8 mouse cellular contexts compared by ENCODE assay signal in the genomic region with DNA sequence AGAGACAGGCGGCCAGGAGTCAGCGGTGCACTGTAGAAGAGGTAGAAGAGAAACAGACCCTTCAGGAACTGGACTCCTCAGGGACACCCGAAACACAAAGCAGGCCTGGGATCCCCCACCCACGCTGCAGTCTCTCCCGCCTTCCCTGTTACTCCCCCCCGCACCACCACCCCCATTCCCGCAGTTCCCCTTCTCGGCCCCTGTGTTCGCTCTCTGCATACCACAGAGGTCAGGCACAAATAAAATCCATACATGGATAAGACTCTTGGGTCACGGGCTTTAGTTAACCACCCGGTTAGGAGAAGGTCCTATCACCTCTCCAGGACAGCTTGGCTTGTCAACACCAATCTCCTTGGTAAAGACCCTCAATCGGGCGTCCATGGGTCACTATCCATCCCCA. TPM values are rescaled to one million over a fixed set of nuclear protein-coding genes. Genes with fewer than 3 reads are reported as not detected.
DNase-seq lines count a peak whose midpoint lies in the region; ATAC-seq and TF ChIP-seq lines count a peak whose summit lies in the region.

No protein-coding gene starts in this region.

- peak overlapping the region; percentile 71 for H3K4me2 ChIP-seq in heart, embryonic 14.5 days (ENCODE audit: low read length)
- peak overlapping the region; percentile 27 for H3K4me2 ChIP-seq in embryonic facial prominence, embryonic 11.5 days (ENCODE audit: low read depth, low read length)
- H3K4me2 ChIP-seq in hindbrain, postnatal 0 days (ENCODE audit: low read depth, low read length): peak overlapping the region; percentile 54
- H3K4me2 ChIP-seq in midbrain, embryonic 13.5 days (replicated peaks): peak overlapping the region; percentile 55

- DNase-seq in heart, adult 2 months: no peak
- DNase-seq in embryonic facial prominence, embryonic 11.5 days (ENCODE audit: low spot score): peak; percentile 79
- no peak for DNase-seq in hindbrain, postnatal 0 days (ENCODE audit: low spot score)
- DNase-seq in cerebellum, adult 18-20 months: no peak
- no peak for DNase-seq in layer of hippocampus, adult 11-12 months (ENCODE audit: low spot score)

- intact Hi-C loops in heart, adult 2 months (cut with DNase I): no loop called here

- no peak for TF ChIP-seq POLR2A in heart, adult 2 months (IDR thresholded peaks at IDR 0.05; ENCODE audit: insufficient read depth, low read depth, low read length)

- H3K36me3 ChIP-seq in heart, embryonic 14.5 days (ENCODE audit: control insufficient read depth, insufficient read depth, low read length): no peaks in the 10 kb centered on the region
- H3K36me3 ChIP-seq in heart, adult 2 months (ENCODE audit: control insufficient read depth, insufficient read depth, low read length): no peaks in the 10 kb centered on the region; the same call in 1 of the 2 replicates
- H3K36me3 ChIP-seq in embryonic facial prominence, embryonic 11.5 days (replicated peaks; ENCODE audit: control insufficient read depth, insufficient read depth, low read depth, low read length): no peaks in the 10 kb centered on the region
- H3K36me3 ChIP-seq in hindbrain, postnatal 0 days (ENCODE audit: insufficient read depth, low read length): no peaks in the 10 kb centered on the region
- no peaks in the 10 kb centered on the region for H3K36me3 ChIP-seq in midbrain, embryonic 13.5 days

- H3K4me3 ChIP-seq in heart, embryonic 14.5 days (ENCODE audit: control insufficient read depth in 1 of 2, insufficient read depth in 1 of 2, low read depth in 1 of 2, low read length in 2 of 2): peak overlapping the region; percentile 37 to 44
- no peak overlapping the region for H3K4me3 ChIP-seq in heart, adult 2 months
- H3K4me3 ChIP-seq in embryonic facial prominence, embryonic 11.5 days (ENCODE audit: low read depth, low read length): peak overlapping the region; percentile 13; the same call in 1 of the 2 replicates
- H3K4me3 ChIP-seq in hindbrain, postnatal 0 days (ENCODE audit: low read length): peak overlapping the region; percentile 25; the same call in 1 of the 2 replicates
- peak overlapping the region; percentile 26 for H3K4me3 ChIP-seq in midbrain, embryonic 13.5 days (replicated peaks)

- H3K4me1 ChIP-seq in heart, embryonic 14.5 days (ENCODE audit: control insufficient read depth in 2 of 2, insufficient read depth in 2 of 2, low read length in 2 of 2): peaks cover 40 to 64% of the 10 kb centered on the region in 2 experiments
- H3K4me1 ChIP-seq in heart, adult 2 months (ENCODE audit: control insufficient read depth, insufficient read depth, low read length): peaks cover 8% of the 10 kb centered on the region
- H3K4me1 ChIP-seq in embryonic facial prominence, embryonic 11.5 days (ENCODE audit: control insufficient read depth, insufficient read depth, low read length): peaks cover 18% of the 10 kb centered on the region
- H3K4me1 ChIP-seq in hindbrain, postnatal 0 days (ENCODE audit: insufficient read depth, low read length): peaks cover 26% of the 10 kb centered on the region
- peaks cover 54% of the 10 kb centered on the region for H3K4me1 ChIP-seq in midbrain, embryonic 13.5 days (replicated peaks)

- peak overlapping the region; percentile 93 to 99 for H3K27ac ChIP-seq in heart, embryonic 14.5 days (replicated peaks in 1 of 2; ENCODE audit: control insufficient read depth in 1 of 2, insufficient read depth in 1 of 2, low read depth in 2 of 2, low read length in 2 of 2)
- no peak overlapping the region for H3K27ac ChIP-seq in heart, adult 2 months
- peak overlapping the region; percentile 93 for H3K27ac ChIP-seq in embryonic facial prominence, embryonic 11.5 days (replicated peaks; ENCODE audit: low read depth, low read length)
- no peak overlapping the region for H3K27ac ChIP-seq in hindbrain, postnatal 0 days
- H3K27ac ChIP-seq in midbrain, embryonic 13.5 days: peak overlapping the region; percentile 62

- ATAC-seq in heart, embryonic 14.5 days (ENCODE audit: insufficient number of reproducible peaks, insufficient read depth, low FRiP score, low read depth): peak; percentile 49
- peak; percentile 16 for ATAC-seq in embryonic facial prominence, embryonic 11.5 days (replicated peaks; ENCODE audit: insufficient number of reproducible peaks, low FRiP score, low TSS enrichment, low read depth)
- ATAC-seq in hindbrain, postnatal 0 days: no peak
- peak; percentile 10; the same call in 1 of the 2 replicates for ATAC-seq in midbrain, embryonic 13.5 days
- no peak for ATAC-seq in megakaryocyte-erythroid progenitor cell, adult 5-6 weeks (replicated peaks; ENCODE audit: low FRiP score, low TSS enrichment, poor library complexity, severe bottlenecking)

- TF ChIP-seq CTCF in heart, adult 2 months (IDR thresholded peaks at IDR 0.05): no peak
- no peak for TF ChIP-seq CTCF in hindbrain, postnatal 0 days (IDR thresholded peaks at IDR 0.05; ENCODE audit: low read depth)

- no peaks in the 10 kb centered on the region for H3K9me3 ChIP-seq in heart, embryonic 14.5 days (ENCODE audit: control insufficient read depth, low read length)
- H3K9me3 ChIP-seq in embryonic facial prominence, embryonic 11.5 days (replicated peaks; ENCODE audit: control insufficient read depth, low read length): no peaks in the 10 kb centered on the region
- no peaks in the 10 kb centered on the region for H3K9me3 ChIP-seq in hindbrain, postnatal 0 days (ENCODE audit: low read length)
- no peaks in the 10 kb centered on the region for H3K9me3 ChIP-seq in midbrain, embryonic 13.5 days

- H3K9ac ChIP-seq in heart, embryonic 14.5 days (ENCODE audit: low read length): peak overlapping the region; percentile 70
- no peak overlapping the region for H3K9ac ChIP-seq in heart, adult 2 months (ENCODE audit: low read depth, low read length)
- H3K9ac ChIP-seq in embryonic facial prominence, embryonic 11.5 days (replicated peaks; ENCODE audit: low read length): peak overlapping the region; percentile 43
- 0 out of 2 replicates have a peak overlapping the region, but pooled peaks have one; percentile 13 for H3K9ac ChIP-seq in hindbrain, postnatal 0 days (replicated peaks; ENCODE audit: low read length)
- 0 out of 2 replicates have a peak overlapping the region, but pooled peaks have one; percentile 46 for H3K9ac ChIP-seq in midbrain, embryonic 13.5 days (replicated peaks)

- H3K79me2 ChIP-seq in heart, adult 2 months (replicated peaks; ENCODE audit: control insufficient read depth, insufficient read depth, low read length): no peaks in the 10 kb centered on the region

- no peaks in the 10 kb centered on the region for H3K27me3 ChIP-seq in heart, embryonic 14.5 days (ENCODE audit: control insufficient read depth, insufficient read depth, low read length)
- H3K27me3 ChIP-seq in heart, adult 2 months (ENCODE audit: control insufficient read depth, insufficient read depth, low read length): no peaks in the 10 kb centered on the region
- no peaks in the 10 kb centered on the region for H3K27me3 ChIP-seq in embryonic facial prominence, embryonic 11.5 days (ENCODE audit: control insufficient read depth, insufficient read depth, low read length)
- no peaks in the 10 kb centered on the region for H3K27me3 ChIP-seq in hindbrain, postnatal 0 days (ENCODE audit: insufficient read depth, low read length)
- H3K27me3 ChIP-seq in midbrain, embryonic 13.5 days: no peaks in the 10 kb centered on the region

- WGBS in heart, embryonic 14.5 days: 2% methylated on average over 13 of the region's 13 CpGs
- 39% methylated on average over 13 of the region's 13 CpGs for WGBS in heart, adult 2 months
- 3% methylated on average over 13 of the region's 13 CpGs for WGBS in embryonic facial prominence, embryonic 11.5 days
- WGBS in hindbrain, postnatal 0 days: 19% methylated on average over 13 of the region's 13 CpGs
- WGBS in midbrain, embryonic 13.5 days: 6% methylated on average over 13 of the region's 13 CpGs

- TF ChIP-seq EP300 in heart, adult 2 months (IDR thresholded peaks at IDR 0.05; ENCODE audit: insufficient read depth, low read depth, low read length): no peak

RNA-seq across cellular contexts. Expression of a gene that starts 26.9 kb away (rescaled TPM):
- polyA plus RNA-seq in heart, embryonic 14.5 days (2014; fragmentation: Nextera tagmentation; extraction: Ambion mirVana): 14.1 and 16.5 TPM in 2 replicates
- total RNA-seq in heart, adult 2 months (2021): 10 to 100 TPM; 17.2 to 20.5 TPM
- polyA plus RNA-seq in heart, adult 2 months (2012; rRNA removed): 24.6 and 27.9 TPM in 2 replicates
- 17.6 and 19.2 TPM in 2 replicates for polyA plus RNA-seq in embryonic facial prominence, embryonic 11.5 days (2014; fragmentation: Nextera tagmentation; extraction: Ambion mirVana)
- total RNA-seq in hindbrain, postnatal 0 days (2014; rRNA removed): 15.4 and 18.9 TPM in 2 replicates
- polyA plus RNA-seq in hindbrain, postnatal 0 days (2015; fragmentation: Nextera tagmentation; extraction: Ambion mirVana): 14.6 and 16.8 TPM in 2 replicates
- polyA plus RNA-seq in midbrain, embryonic 13.5 days (2015; fragmentation: Nextera tagmentation; extraction: Ambion mirVana): 13.4 and 15.4 TPM in 2 replicates
- total RNA-seq in megakaryocyte-erythroid progenitor cell, adult 5-6 weeks (2014; fragmentation: Nextera tagmentation): 33.2 and 48.8 TPM in 2 replicates
- 96.9 and 106 TPM in 2 replicates for total RNA-seq in megakaryocyte-erythroid progenitor cell, adult 5-6 weeks (2017)

Comparison
In these comparisons a context has a peak if more than half of its experiments do, and no peak if none do; other contexts are left out.
1. H3K27ac ChIP-seq: peak in heart, embryonic 14.5 days (2 of 2), embryonic facial prominence, embryonic 11.5 days (single experiment) and midbrain, embryonic 13.5 days (single experiment); none in heart, adult 2 months (single experiment) and hindbrain, postnatal 0 days (single experiment).
2. ATAC-seq: peak in heart, embryonic 14.5 days (single experiment), embryonic facial prominence, embryonic 11.5 days (single experiment) and midbrain, embryonic 13.5 days (single experiment); none in hindbrain, postnatal 0 days (single experiment) and megakaryocyte-erythroid progenitor cell, adult 5-6 weeks (single experiment).
3. Peak in every context shown above with its lines, with median percentiles within 50 percentile points of each other: H3K4me2 ChIP-seq.